Mouse (Mus musculus): Measurements from ENCODE around the gene Susd1.

Gene Susd1

DNA sequence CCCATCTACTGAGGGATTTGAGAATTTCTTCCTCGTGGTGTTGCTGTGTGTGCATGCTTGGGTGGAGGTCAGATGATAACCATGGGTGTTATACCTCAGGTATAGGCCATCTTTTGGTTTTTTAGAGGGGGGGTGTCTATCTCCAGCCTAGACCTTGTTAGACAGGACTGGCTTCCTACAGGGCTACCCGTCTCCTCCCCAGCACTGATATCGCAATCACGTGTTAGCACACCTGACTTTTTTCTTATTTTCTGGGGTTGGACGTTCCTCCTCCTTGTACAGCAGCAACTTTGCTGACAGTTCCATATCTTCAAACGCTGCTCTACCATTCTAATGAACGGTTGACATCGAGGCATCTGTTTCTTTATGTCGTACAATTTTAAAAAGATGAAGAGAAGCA, 160.5 kb downstream of the Susd1 start:
- no peak for DNase-seq

DNA sequence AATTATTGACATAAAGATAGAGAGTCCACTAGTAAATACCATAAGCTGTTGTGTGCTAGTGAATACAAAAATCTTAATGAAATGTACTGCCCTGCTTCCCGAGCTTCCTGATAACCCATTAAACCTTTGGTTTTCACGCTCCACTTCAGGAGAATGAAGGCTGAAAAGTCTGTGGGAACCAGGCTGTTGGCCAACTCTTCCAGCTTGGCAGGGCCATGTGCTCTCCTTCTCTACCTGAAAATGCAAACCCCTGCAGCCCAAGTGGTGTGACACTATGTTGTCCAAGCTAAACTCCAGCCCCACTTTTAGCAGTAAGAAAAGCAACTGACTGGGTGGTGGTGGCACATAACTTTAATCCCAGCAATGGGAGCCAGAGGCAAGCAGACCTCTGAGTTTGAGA, 162.5 kb downstream of the Susd1 start:
- no peak for DNase-seq

DNA sequence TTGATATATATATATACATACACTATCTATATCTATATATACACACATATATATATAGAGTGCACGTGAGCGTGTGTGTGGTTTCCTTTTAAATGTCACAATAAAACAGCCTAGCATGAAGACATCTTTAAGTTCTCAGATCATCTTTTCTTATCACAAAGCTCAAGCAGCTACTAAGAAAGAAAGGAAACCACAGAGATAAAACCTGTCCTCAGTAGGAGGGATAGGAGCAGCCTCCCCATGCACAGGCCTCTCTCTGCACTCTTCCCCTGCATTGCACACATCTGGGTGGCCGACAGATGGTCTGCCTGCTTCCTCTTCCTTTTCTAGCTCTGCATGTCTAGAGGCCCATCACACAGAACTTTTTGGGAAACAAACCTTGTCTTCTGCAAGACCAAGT, 162.9 kb downstream of the Susd1 start:
- no peak for DNase-seq

DNA sequence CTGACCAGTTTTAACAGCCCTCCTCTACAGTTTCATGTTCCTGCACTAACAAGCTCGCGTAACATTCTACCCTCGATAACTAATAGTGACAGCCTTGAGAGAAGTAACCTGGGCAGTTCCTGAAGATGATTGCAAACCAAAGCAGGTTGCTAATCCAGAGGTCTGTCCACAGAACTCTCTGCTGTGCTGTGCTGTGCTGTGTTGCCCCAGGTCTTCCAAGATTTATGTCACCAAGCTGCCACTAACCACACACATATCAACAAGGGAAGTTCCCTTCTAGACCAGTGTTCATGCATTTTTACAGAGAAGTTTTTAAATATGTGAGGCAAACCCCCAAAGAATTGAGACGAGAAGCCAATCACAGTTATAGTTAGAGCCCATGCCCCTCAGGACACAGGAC, 164.3 kb downstream of the Susd1 start:
- no peak for DNase-seq

DNA sequence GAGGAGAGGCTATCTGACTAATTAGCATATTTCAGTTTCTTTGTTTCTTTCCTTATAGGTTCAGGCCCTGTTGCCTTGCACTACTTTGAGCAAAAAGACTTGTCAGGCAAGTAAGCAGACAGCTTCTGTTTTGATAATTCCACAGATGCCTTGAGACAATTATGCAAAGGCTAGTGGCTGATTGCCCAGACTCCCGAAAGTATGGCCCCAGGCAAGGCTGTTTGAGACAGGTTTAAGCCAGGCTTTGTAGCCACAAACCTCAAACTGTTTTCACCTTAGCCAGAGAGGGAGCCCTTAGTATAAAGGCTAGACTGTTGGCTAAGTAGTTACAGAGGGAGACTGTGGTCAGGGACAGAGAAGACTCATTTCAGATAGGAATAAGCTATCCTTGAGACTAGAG, 165.1 kb downstream of the Susd1 start:
- DNase-seq = no peak

DNA sequence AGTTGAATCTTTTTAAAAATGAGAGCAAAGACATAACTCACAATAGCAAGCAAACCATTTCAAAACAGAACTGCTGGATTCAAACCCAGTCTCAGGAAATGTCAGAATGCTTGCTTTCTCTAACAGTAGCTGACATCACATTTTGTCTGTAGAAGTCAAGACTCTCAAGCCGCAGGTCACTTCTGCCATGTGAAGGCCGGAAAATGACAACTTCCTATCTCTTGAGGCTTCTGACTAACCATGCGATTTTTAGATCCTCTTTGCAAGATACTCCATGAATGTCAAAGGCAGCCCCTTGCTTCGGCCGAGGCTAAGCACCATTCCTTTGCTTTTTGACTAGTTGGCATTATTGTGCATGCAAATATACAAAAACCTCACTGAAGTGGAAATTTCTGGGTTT, 172.8 kb downstream of the Susd1 start:
- no peak for DNase-seq

DNA sequence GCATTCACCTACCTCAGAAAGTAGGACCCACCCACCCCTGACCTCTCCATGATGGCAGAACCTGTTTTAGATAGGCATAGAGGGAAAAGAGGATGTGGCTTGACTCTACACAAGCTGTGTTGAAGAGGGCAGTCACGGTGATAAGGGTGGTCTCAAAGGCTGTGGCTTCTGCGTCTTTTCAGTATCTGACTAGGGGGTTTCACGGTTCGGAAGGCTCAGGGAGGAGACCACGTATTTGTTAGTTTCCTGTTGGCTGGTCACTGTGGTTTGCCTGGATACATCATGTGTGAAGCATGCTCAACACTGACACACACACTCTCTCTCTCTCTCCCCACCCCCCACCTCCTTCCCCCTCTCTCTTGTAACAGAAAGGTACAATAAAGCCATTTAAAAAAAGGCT, 173.3 kb downstream of the Susd1 start:
- DNase-seq = no peak

Data from cerebellum, adult 11 months (tissue).